14 mouse cellular contexts compared by ENCODE assay signal in the genomic region with DNA sequence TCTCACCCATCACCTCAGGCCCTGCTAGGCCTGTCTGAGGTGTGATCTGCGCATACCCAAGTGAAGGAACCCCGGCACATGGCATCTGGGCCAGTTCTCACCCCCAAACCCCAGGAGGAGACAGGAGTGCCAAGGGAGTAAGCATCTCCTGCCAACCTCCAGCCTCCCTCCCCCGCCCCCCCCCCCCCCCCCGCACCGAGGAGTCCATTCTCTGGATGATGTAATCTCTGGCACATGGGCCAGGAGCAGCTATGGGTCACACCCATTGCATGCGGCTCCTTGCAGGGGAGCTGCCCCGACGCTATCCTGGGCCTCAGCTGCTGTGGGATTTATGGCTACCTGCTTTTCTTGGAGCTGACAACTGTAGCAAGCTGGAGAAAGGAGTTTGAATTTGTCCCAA. TPM values are rescaled to one million over a fixed set of nuclear protein-coding genes. Genes with fewer than 3 reads are reported as not detected.
A peak's percentile ranks its signal among the peaks of the same experiment; 100 is the strongest.
DNase-seq lines count a peak whose midpoint lies in the region; ATAC-seq and TF ChIP-seq lines count a peak whose summit lies in the region.
"Had no signal": no experiment of that assay in that cellular context is flagged by ENCODE, and none has a peak within 500 bp of the region (broad histone marks: within the 10 kb centered on the region; RNA-seq: fewer than 3 reads in every experiment).

No protein-coding gene starts in this region.

- H3K4me2 ChIP-seq in forebrain, postnatal 0 days (ENCODE audit: low read depth) = no peak overlapping the region
- H3K4me2 ChIP-seq in neural tube, embryonic 14.5 days (ENCODE audit: low read depth, low read length) = no peak overlapping the region
- H3K4me2 ChIP-seq in heart, embryonic 13.5 days = no peak overlapping the region
- no peak overlapping the region for H3K4me2 ChIP-seq in stomach, embryonic 16.5 days (ENCODE audit: low read depth, low read length)
- H3K4me2 ChIP-seq: embryonic facial prominence, embryonic 15.5 days had no signal

- 33% methylated on average over 6 of the region's 8 CpGs for WGBS in forebrain, postnatal 0 days
- WGBS in forebrain, embryonic 10.5 days = 78% methylated on average over 6 of the region's 8 CpGs
- WGBS in neural tube, embryonic 14.5 days = 36% methylated on average over 7 of the region's 8 CpGs
- 43% methylated on average over 6 of the region's 8 CpGs for WGBS in heart, embryonic 13.5 days
- 50% methylated on average over 5 of the region's 8 CpGs for WGBS in stomach, embryonic 16.5 days

- H3K27me3 ChIP-seq in forebrain, postnatal 0 days (ENCODE audit: insufficient read depth, low read length) = no peaks in the 10 kb centered on the region
- no peaks in the 10 kb centered on the region for H3K27me3 ChIP-seq in forebrain, embryonic 10.5 days (ENCODE audit: poor library complexity, severe bottlenecking)
- H3K27me3 ChIP-seq in neural tube, embryonic 14.5 days (ENCODE audit: control insufficient read depth, insufficient read depth, low read length) = no peaks in the 10 kb centered on the region
- H3K27me3 ChIP-seq in heart, embryonic 13.5 days (replicated peaks) = no peaks in the 10 kb centered on the region
- no peaks in the 10 kb centered on the region for H3K27me3 ChIP-seq in stomach, embryonic 16.5 days (ENCODE audit: control insufficient read depth, insufficient read depth, low read length)
- H3K27me3 ChIP-seq: embryonic facial prominence, embryonic 15.5 days had no signal

- H3K36me3 ChIP-seq in forebrain, postnatal 0 days (ENCODE audit: insufficient read depth) = no peaks in the 10 kb centered on the region
- H3K36me3 ChIP-seq in forebrain, embryonic 10.5 days (replicated peaks) = no peaks in the 10 kb centered on the region
- H3K36me3 ChIP-seq in neural tube, embryonic 14.5 days (ENCODE audit: control insufficient read depth, insufficient read depth, low read length) = no peaks in the 10 kb centered on the region
- no peaks in the 10 kb centered on the region for H3K36me3 ChIP-seq in heart, embryonic 13.5 days
- H3K36me3 ChIP-seq in stomach, embryonic 16.5 days (ENCODE audit: control insufficient read depth, insufficient read depth, low read length) = no peaks in the 10 kb centered on the region
- H3K36me3 ChIP-seq: embryonic facial prominence, embryonic 15.5 days had no signal

- no peak for DNase-seq in forebrain, postnatal 0 days
- no peak for DNase-seq in forebrain, embryonic 10.5 days (ENCODE audit: extremely low spot score, low spot score)
- DNase-seq in neural tube, embryonic 10.5 days (ENCODE audit: extremely low spot score, low spot score) = no peak
- DNase-seq in retina, embryonic 14.5 days (ENCODE audit: low spot score) = no peak
- DNase-seq: layer of hippocampus, adult 9-11 months had no signal

- H3K4me3 ChIP-seq in forebrain, postnatal 0 days (ENCODE audit: low read depth, low read length) = no peak overlapping the region
- H3K4me3 ChIP-seq in forebrain, embryonic 10.5 days = no peak overlapping the region
- H3K4me3 ChIP-seq in neural tube, embryonic 14.5 days (ENCODE audit: low read depth, low read length) = no peak overlapping the region
- H3K4me3 ChIP-seq in heart, embryonic 13.5 days = no peak overlapping the region
- H3K4me3 ChIP-seq in stomach, embryonic 16.5 days (replicated peaks; ENCODE audit: low read length) = no peak overlapping the region
- H3K4me3 ChIP-seq: embryonic facial prominence, embryonic 15.5 days had no signal

- H3K27ac ChIP-seq in forebrain, postnatal 0 days (ENCODE audit: low read depth, low read length) = no peak overlapping the region
- no peak overlapping the region for H3K27ac ChIP-seq in forebrain, embryonic 10.5 days
- no peak overlapping the region for H3K27ac ChIP-seq in neural tube, embryonic 14.5 days (ENCODE audit: low read depth, low read length)
- 0 out of 2 replicates have a peak overlapping the region, but pooled peaks have one; percentile 28 for H3K27ac ChIP-seq in heart, embryonic 13.5 days (replicated peaks)
- no peak overlapping the region for H3K27ac ChIP-seq in stomach, embryonic 16.5 days (ENCODE audit: low read length)
- H3K27ac ChIP-seq: embryonic facial prominence, embryonic 15.5 days had no signal

- no peak for TF ChIP-seq CTCF in forebrain, postnatal 0 days (IDR thresholded peaks at IDR 0.05; ENCODE audit: low read depth)

- 0 out of 2 replicates have a peak, but pooled peaks have one; percentile 20 for ATAC-seq in forebrain, postnatal 0 days
- ATAC-seq in neural tube, embryonic 14.5 days (ENCODE audit: low read depth) = 0 out of 2 replicates have a peak, but pooled peaks have one; percentile 56
- ATAC-seq in heart, embryonic 13.5 days (ENCODE audit: extremely low read depth, insufficient number of reproducible peaks, low FRiP score, low TSS enrichment) = no peak
- ATAC-seq in stomach, embryonic 16.5 days (ENCODE audit: insufficient read depth, low FRiP score) = peak; percentile 65; the same call in 1 of the 2 replicates
- no peak for ATAC-seq in megakaryocyte-erythroid progenitor cell, adult 5-6 weeks (replicated peaks; ENCODE audit: low FRiP score, low TSS enrichment, poor library complexity, severe bottlenecking)
- ATAC-seq: activated CD4-positive, CD25-positive, alpha-beta regulatory T cell, adult 4 months; CD4-positive, CD25-positive, alpha-beta regulatory T cell, adult 4 months had no signal

- no peaks in the 10 kb centered on the region for H3K9me3 ChIP-seq in forebrain, postnatal 0 days (ENCODE audit: low read length)
- peaks cover 5% of the 10 kb centered on the region; the same call in 1 of the 2 replicates for H3K9me3 ChIP-seq in forebrain, embryonic 10.5 days
- no peaks in the 10 kb centered on the region for H3K9me3 ChIP-seq in neural tube, embryonic 14.5 days (ENCODE audit: control insufficient read depth, low read length)
- H3K9me3 ChIP-seq in heart, embryonic 13.5 days = peaks cover 7% of the 10 kb centered on the region; the same call in 1 of the 2 replicates
- 0 out of 2 replicates have a peak, but pooled peaks cover 3% of the 10 kb centered on the region for H3K9me3 ChIP-seq in stomach, embryonic 16.5 days (replicated peaks; ENCODE audit: control insufficient read depth, low read length)
- H3K9me3 ChIP-seq: embryonic facial prominence, embryonic 15.5 days had no signal

- no peak overlapping the region for H3K9ac ChIP-seq in forebrain, postnatal 0 days
- H3K9ac ChIP-seq in neural tube, embryonic 14.5 days (replicated peaks; ENCODE audit: low read depth, low read length) = no peak overlapping the region
- 0 out of 2 replicates have a peak overlapping the region, but pooled peaks have one; percentile 33 for H3K9ac ChIP-seq in heart, embryonic 13.5 days
- H3K9ac ChIP-seq in stomach, embryonic 16.5 days (ENCODE audit: low read length) = no peak overlapping the region; the same call in 1 of the 2 replicates
- H3K9ac ChIP-seq: embryonic facial prominence, embryonic 15.5 days had no signal

- H3K4me1 ChIP-seq in forebrain, postnatal 0 days (ENCODE audit: insufficient read depth) = no peaks in the 10 kb centered on the region
- H3K4me1 ChIP-seq in forebrain, embryonic 10.5 days = peaks cover 6% of the 10 kb centered on the region
- no peaks in the 10 kb centered on the region for H3K4me1 ChIP-seq in neural tube, embryonic 14.5 days (ENCODE audit: control insufficient read depth, insufficient read depth, low read length)
- H3K4me1 ChIP-seq in heart, embryonic 13.5 days = peaks cover 42% of the 10 kb centered on the region
- H3K4me1 ChIP-seq in stomach, embryonic 16.5 days (ENCODE audit: control insufficient read depth, insufficient read depth, low read length) = peaks cover 11% of the 10 kb centered on the region; the same call in 1 of the 2 replicates

RNA-seq across cellular contexts. Expression of a gene that starts 54.3 kb away (rescaled TPM):
- total RNA-seq in forebrain, postnatal 0 days (2014; rRNA removed) = 24.2 and 25.1 TPM in 2 replicates
- polyA plus RNA-seq in forebrain, postnatal 0 days (2015; fragmentation: Nextera tagmentation; extraction: Ambion mirVana) = 15.9 and 16.8 TPM in 2 replicates
- polyA plus RNA-seq in forebrain, embryonic 10.5 days (2016; fragmentation: Nextera tagmentation; extraction: Ambion mirVana) = 10.2 and 15.0 TPM in 2 replicates
- 14.0 and 14.7 TPM in 2 replicates for polyA plus RNA-seq in neural tube, embryonic 14.5 days (2014; fragmentation: Nextera tagmentation; extraction: Ambion mirVana)
- 8.2 and 9.5 TPM in 2 replicates for polyA plus RNA-seq in heart, embryonic 13.5 days (2015; fragmentation: Nextera tagmentation; extraction: Ambion mirVana)
- 4.9 and 6.6 TPM in 2 replicates for polyA plus RNA-seq in stomach, embryonic 16.5 days (2015; fragmentation: Nextera tagmentation; extraction: Ambion mirVana)
- total RNA-seq in megakaryocyte-erythroid progenitor cell, adult 5-6 weeks (2014; fragmentation: Nextera tagmentation) = not detected in 2 replicates
- not detected in 2 replicates for total RNA-seq in megakaryocyte-erythroid progenitor cell, adult 5-6 weeks (2017)
- total RNA-seq: hematopoietic stem cell, adult 5-6 weeks had no signal
- polyA plus RNA-seq: CD4-positive, CD25-positive, alpha-beta regulatory T cell, adult 4 months had no signal

RNA-seq across cellular contexts. Expression of a gene that starts 54.7 kb away (rescaled TPM):
- total RNA-seq in forebrain, postnatal 0 days (2014; rRNA removed) = 1.1 and 2.0 TPM in 2 replicates
- polyA plus RNA-seq in forebrain, postnatal 0 days (2015; fragmentation: Nextera tagmentation; extraction: Ambion mirVana) = 0.58 and 0.68 TPM in 2 replicates
- 0.86 and 0.97 TPM in 2 replicates for polyA plus RNA-seq in forebrain, embryonic 10.5 days (2016; fragmentation: Nextera tagmentation; extraction: Ambion mirVana)
- polyA plus RNA-seq in neural tube, embryonic 14.5 days (2014; fragmentation: Nextera tagmentation; extraction: Ambion mirVana) = 0.37 and 0.73 TPM in 2 replicates
- polyA plus RNA-seq in heart, embryonic 13.5 days (2015; fragmentation: Nextera tagmentation; extraction: Ambion mirVana) = 15.6 and 19.4 TPM in 2 replicates
- 5.2 and 6.0 TPM in 2 replicates for polyA plus RNA-seq in stomach, embryonic 16.5 days (2015; fragmentation: Nextera tagmentation; extraction: Ambion mirVana)
- total RNA-seq in megakaryocyte-erythroid progenitor cell, adult 5-6 weeks (2014; fragmentation: Nextera tagmentation) = not detected in 2 replicates
- not detected in 2 replicates for total RNA-seq in megakaryocyte-erythroid progenitor cell, adult 5-6 weeks (2017)
- total RNA-seq: hematopoietic stem cell, adult 5-6 weeks; megakaryocyte progenitor cell, adult 5-6 weeks had no signal
- polyA plus RNA-seq: activated CD4-positive, CD25-positive, alpha-beta regulatory T cell, adult 4 months; CD4-positive, CD25-positive, alpha-beta regulatory T cell, adult 4 months had no signal

Comparison
In these comparisons a context has a peak if more than half of its experiments do, and no peak if none do; other contexts are left out.
1. ATAC-seq: peak in forebrain, postnatal 0 days (single experiment), neural tube, embryonic 14.5 days (single experiment) and stomach, embryonic 16.5 days (single experiment); none in heart, embryonic 13.5 days (single experiment) and megakaryocyte-erythroid progenitor cell, adult 5-6 weeks (single experiment).